Mouse (Mus musculus) midbrain, postnatal 0 days (tissue): ENCODE data around the gene Olfr893. TPM values are rescaled to one million over a fixed set of nuclear protein-coding genes. Genes with fewer than 3 reads are reported as not detected.
"Not testable (repeated sequence)": the region's sequence is repeated elsewhere in the genome, so short reads cannot be mapped to it uniquely, and the experiment has no call there.

ENCODE experiments used
- ATAC-seq: fragments of 200-750 bp; cut with Nextera tagmentation; 2 replicates; pipeline ENCODE4 v1.8.0; 2017; ENCODE audit warnings: moderate number of reproducible peaks, mild to moderate bottlenecking, moderate TSS enrichment, moderate library complexity; ENCODE audit not compliant: low FRiP score
- DNase-seq: peaks from one replicate; pipeline ENCODE4 v3.0.0-alpha.2; 2015; ENCODE audit warnings: low spot score
- H3K27ac ChIP-seq: fragments of 300-500 bp; sonication (generic); 2 replicates; pipeline ENCODE4 v1.5.1; 2014; ENCODE audit warnings: low read depth, mild to moderate bottlenecking, low read length, mixed read lengths
- H3K27me3 ChIP-seq: fragments of 300-500 bp; sonication (generic); 2 replicates; pipeline ENCODE4 v1.6.1; 2014; ENCODE audit warnings: low read length, control low read depth, mixed read lengths; ENCODE audit not compliant: insufficient read depth
- H3K36me3 ChIP-seq: fragments of 300-500 bp; sonication (generic); 2 replicates; pipeline ENCODE4 v1.6.1; 2014; ENCODE audit warnings: low read length, control low read depth, mixed read lengths; ENCODE audit not compliant: insufficient read depth
- H3K4me1 ChIP-seq: fragments of 300-500 bp; sonication (generic); 2 replicates; pipeline ENCODE4 v1.6.1; 2014; ENCODE audit warnings: mild to moderate bottlenecking, control low read depth, antibody characterized with exemption, low read length, mixed read lengths; ENCODE audit not compliant: insufficient read depth
- H3K4me2 ChIP-seq: fragments of 300-500 bp; sonication (generic); 2 replicates; pipeline ENCODE4 v1.6.1; 2014; ENCODE audit warnings: low read depth, mild to moderate bottlenecking, low read length, mixed read lengths; ENCODE audit not compliant: poor library complexity, severe bottlenecking
- H3K4me3 ChIP-seq: fragments of 300-500 bp; sonication (generic); 2 replicates; pipeline ENCODE4 v1.5.1; 2014; ENCODE audit warnings: low read depth, mild to moderate bottlenecking, low read length, moderate library complexity
- H3K9ac ChIP-seq: fragments of 300-500 bp; sonication (generic); replicated peaks from 2 replicates; pipeline ENCODE4 v1.6.1; 2014; ENCODE audit warnings: mild to moderate bottlenecking, low read length, moderate library complexity, mixed read lengths; ENCODE audit not compliant: poor library complexity, severe bottlenecking
- H3K9me3 ChIP-seq: fragments of 300-500 bp; sonication (generic); 2 replicates; pipeline ENCODE4 v1.6.1; 2016; ENCODE audit warnings: low read length, control low read depth
- CTCF ChIP-seq: IDR thresholded peaks from 2 replicates; pipeline ENCODE4 v1.5.1; 2016; ENCODE audit warnings: antibody characterized with exemption, mild to moderate bottlenecking
- WGBS: fragments of 180-500 bp; shearing (Covaris S2); extraction: QIAGEN DNeasy Blood & Tissue Kit; methylation state at CpG from one replicate; pipeline ENCODE4 v1.1.7; 2014; 5-methylcytosine and 5-hydroxymethylcytosine counted together
- polyA plus RNA-seq: library from polyadenylated mRNA; unstranded; fragments of >200 nt; fragmentation: Nextera tagmentation; extraction: Ambion mirVana; gene quantifications from 2 replicates; pipeline ENCODE4 v1.2.1, GENCODE M21; 2015
- total RNA-seq: library from RNA; depleted of rRNA; stranded (reverse); fragments of >200 nt; gene quantifications from 2 replicates; pipeline ENCODE4 v1.2.3, GENCODE M21; 2014; rRNA removed

Gene Olfr893
- total RNA-seq: not detected in 2 replicates
- polyA plus RNA-seq: not detected in 2 replicates

DNA sequence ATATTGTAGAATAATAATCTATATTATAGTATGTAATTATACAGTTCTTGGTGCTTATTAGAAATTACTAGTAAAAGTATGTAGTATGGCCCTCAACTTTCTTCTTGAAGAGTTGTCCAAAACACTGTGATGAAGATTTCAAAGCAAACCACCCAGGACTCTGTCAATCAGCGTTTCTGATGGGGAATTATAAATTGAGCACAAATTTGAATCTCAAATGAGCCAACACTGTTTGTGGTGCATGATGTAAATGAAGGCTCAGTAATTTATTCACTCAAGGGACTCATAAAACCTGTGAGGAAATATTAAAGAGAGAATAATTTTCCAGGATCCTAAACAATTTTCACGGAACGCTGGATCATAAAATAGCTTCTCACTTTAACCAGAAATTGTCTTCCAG is at the start of gene Olfr893:
Gene Olfr893, plus strand, starts transcription at position 301 of the 400 bp plus-strand sequence.
- no peaks in the 10 kb centered on the region for H3K27me3 ChIP-seq
- H3K9me3 ChIP-seq: no peaks in the 10 kb centered on the region
- no peak within 1 kb of the TSS for H3K4me2 ChIP-seq
- no peak for TF ChIP-seq CTCF
- no peaks in the 10 kb centered on the region for H3K4me1 ChIP-seq
- H3K9ac ChIP-seq: no peak within 1 kb of the TSS
- DNase-seq (no peak), ATAC-seq (no peak)
- H3K36me3 ChIP-seq: no peaks in the 10 kb centered on the region
- H3K27ac ChIP-seq: no peak within 1 kb of the TSS
- 73% methylated on average over 3 of the region's 3 CpGs for WGBS
- H3K4me3 ChIP-seq: no peak within 1 kb of the TSS

DNA sequence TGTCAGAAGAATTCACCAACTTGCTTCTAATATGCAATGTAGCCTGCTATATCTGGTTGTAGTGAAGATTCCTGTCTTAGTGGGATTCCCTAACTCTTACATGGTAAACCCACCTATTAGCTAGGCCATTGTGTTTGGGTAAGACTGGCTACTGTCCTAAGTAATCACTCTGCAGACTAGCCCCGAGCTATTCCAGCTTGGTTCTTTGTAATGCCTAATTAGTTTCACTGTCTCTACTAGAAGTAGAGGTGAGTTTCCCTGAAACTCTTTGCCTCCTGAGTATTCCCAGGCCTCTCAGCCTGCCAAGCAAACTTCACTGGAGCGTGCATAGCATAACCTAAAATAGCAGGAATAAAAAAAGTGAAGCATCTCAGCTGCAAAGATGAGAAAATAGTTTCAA is 39.8 kb upstream of the Olfr893 start:
- not testable (repeated sequence) for H3K27me3 ChIP-seq, H3K9me3 ChIP-seq, H3K36me3 ChIP-seq, ATAC-seq, DNase-seq, H3K9ac ChIP-seq, H3K4me3 ChIP-seq, H3K4me1 ChIP-seq, H3K4me2 ChIP-seq, H3K27ac ChIP-seq
- WGBS: 47% methylated on average over 2 of the region's 2 CpGs

DNA sequence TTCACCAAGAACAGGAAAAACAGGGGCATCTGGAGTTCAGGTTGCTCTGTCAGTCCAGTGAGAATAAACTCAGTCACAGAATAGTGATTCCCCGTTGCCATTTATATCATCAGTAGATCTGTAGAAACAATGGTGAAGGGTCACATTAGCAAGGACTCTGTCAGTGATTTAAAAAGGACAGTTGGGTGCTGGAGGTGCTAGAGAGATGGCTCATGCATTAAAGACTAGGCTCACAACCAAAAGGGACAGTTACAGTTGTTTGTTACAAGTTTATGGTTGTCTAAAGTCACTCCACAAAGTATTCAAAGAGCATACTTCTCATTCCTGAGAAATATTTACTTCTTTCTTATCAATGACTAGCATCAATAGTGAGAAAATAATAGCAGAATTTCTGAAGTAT is 27.4 kb upstream of the Olfr893 start, which contains the start of gene Olfr891:
Gene Olfr891, minus strand, starts transcription at position 101 of the 400 bp plus-strand sequence.
- DNase-seq (no peak), ATAC-seq (no peak)
- 81% methylated on average over 1 of the region's 1 CpGs for WGBS
- no peak within 1 kb of the TSS for H3K27ac ChIP-seq
- H3K9ac ChIP-seq: no peak within 1 kb of the TSS
- H3K36me3 ChIP-seq: no peaks in the 10 kb centered on the region
- H3K4me1 ChIP-seq: no peaks in the 10 kb centered on the region
- no peaks in the 10 kb centered on the region for H3K9me3 ChIP-seq
- no peak within 1 kb of the TSS for H3K4me2 ChIP-seq
- no peak within 1 kb of the TSS for H3K4me3 ChIP-seq
- TF ChIP-seq CTCF: no peak
- H3K27me3 ChIP-seq: no peaks in the 10 kb centered on the region

DNA sequence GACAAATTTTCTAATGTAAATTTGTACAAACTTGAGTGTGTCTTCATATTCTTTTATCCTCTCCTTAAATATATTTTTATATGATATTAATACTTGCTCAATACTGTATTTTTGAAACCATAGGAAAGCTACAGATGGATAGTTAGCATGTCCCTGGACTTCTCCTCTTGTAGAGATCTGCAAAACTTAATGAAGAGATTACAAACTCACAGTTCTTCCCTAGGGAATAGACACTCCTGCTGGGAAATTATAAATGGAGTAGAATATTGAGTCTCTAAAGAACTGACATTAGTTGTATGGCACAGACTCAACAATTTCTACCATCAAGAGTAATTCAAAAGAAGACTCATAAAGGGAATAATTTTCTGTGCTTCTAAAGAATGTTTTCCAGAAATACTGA is 9.6 kb downstream of the Olfr893 start, which contains the start of gene Olfr894:
Gene Olfr894, plus strand, starts transcription at position 301 of the 400 bp plus-strand sequence.
- Histone ChIP-seq H3K4me1 (no peaks in the 10 kb centered on the region), H3K4me2 (no peak within 1 kb of the TSS), H3K4me3 (no peak within 1 kb of the TSS), H3K36me3 (no peaks in the 10 kb centered on the region), H3K9ac (no peak within 1 kb of the TSS), H3K27ac (no peak within 1 kb of the TSS), H3K9me3 (no peaks in the 10 kb centered on the region), H3K27me3 (no peaks in the 10 kb centered on the region)
- DNase-seq (no peak), ATAC-seq (no peak)
- TF ChIP-seq CTCF: no peak

DNA sequence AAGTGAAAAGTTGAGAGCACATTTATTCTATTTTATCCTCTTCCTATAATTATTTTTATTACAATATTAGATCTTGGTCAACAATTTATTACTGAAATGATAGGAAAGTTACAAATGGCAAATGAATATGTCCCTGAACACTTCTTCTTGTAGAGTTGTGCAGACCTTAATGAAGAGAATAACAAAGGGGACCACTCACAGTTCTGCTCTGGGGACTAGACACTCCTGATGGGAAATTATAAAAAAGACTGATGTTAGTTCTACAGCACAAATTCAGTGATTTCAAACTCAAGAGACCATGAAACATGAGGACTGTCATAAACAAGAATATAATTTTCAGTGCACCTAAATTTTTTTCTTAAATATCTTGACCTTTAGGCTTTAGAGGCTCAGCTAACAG is 44.3 kb downstream of the Olfr893 start, which contains the start of gene Olfr143:
Gene Olfr143, plus strand, starts transcription at position 301 of the 400 bp plus-strand sequence.
- no peak within 1 kb of the TSS for H3K9ac ChIP-seq
- H3K36me3 ChIP-seq: no peaks in the 10 kb centered on the region
- ATAC-seq (no peak), DNase-seq (no peak)
- no peak within 1 kb of the TSS for H3K4me3 ChIP-seq
- no peak for TF ChIP-seq CTCF
- no peak within 1 kb of the TSS for H3K27ac ChIP-seq
- H3K4me1 ChIP-seq: no peaks in the 10 kb centered on the region
- H3K27me3 ChIP-seq: no peaks in the 10 kb centered on the region
- no peak within 1 kb of the TSS for H3K4me2 ChIP-seq
- no peaks in the 10 kb centered on the region for H3K9me3 ChIP-seq

Other genes starting within 250 kb of the Olfr893 start
- not detected in 2 replicates for gene Olfr881, start 216.5 kb upstream of the Olfr893 start, total RNA-seq
- gene Olfr881, start 216.5 kb upstream of the Olfr893 start, polyA plus RNA-seq: not detected in 2 replicates
- gene Olfr883, start 182.6 kb upstream of the Olfr893 start, total RNA-seq: not detected in 2 replicates
- not detected in 2 replicates for gene Olfr883, start 182.6 kb upstream of the Olfr893 start, polyA plus RNA-seq
- gene Olfr884, start 161.8 kb upstream of the Olfr893 start, total RNA-seq: not detected in 2 replicates
- not detected in 2 replicates for gene Olfr884, start 161.8 kb upstream of the Olfr893 start, polyA plus RNA-seq
- gene Olfr885, start 147.0 kb upstream of the Olfr893 start, total RNA-seq: not detected in 2 replicates
- gene Olfr885, start 147.0 kb upstream of the Olfr893 start, polyA plus RNA-seq: not detected in 2 replicates
- not detected in 2 replicates for gene Olfr887, start 124.3 kb upstream of the Olfr893 start, total RNA-seq
- not detected in 2 replicates for gene Olfr887, start 124.3 kb upstream of the Olfr893 start, polyA plus RNA-seq
- gene Olfr888, start 100.2 kb upstream of the Olfr893 start, total RNA-seq: not detected in 2 replicates
- gene Olfr888, start 100.2 kb upstream of the Olfr893 start, polyA plus RNA-seq: not detected in 2 replicates
- gene Olfr889, start 93.2 kb upstream of the Olfr893 start, total RNA-seq: not detected in 2 replicates
- gene Olfr889, start 93.2 kb upstream of the Olfr893 start, polyA plus RNA-seq: 0.04 TPM in 1 of 2 replicates, not detected in the other
- gene Olfr890, start 65.8 kb upstream of the Olfr893 start, total RNA-seq: not detected in 2 replicates
- not detected in 2 replicates for gene Olfr890, start 65.8 kb upstream of the Olfr893 start, polyA plus RNA-seq
- not detected in 2 replicates for gene Olfr891, start 27.5 kb upstream of the Olfr893 start, total RNA-seq
- gene Olfr891, start 27.5 kb upstream of the Olfr893 start, polyA plus RNA-seq: not detected in 2 replicates
- gene Olfr894, start 9.7 kb downstream of the Olfr893 start, total RNA-seq: not detected in 2 replicates
- not detected in 2 replicates for gene Olfr894, start 9.7 kb downstream of the Olfr893 start, polyA plus RNA-seq
- gene Olfr143, start 44.4 kb downstream of the Olfr893 start, total RNA-seq: not detected in 2 replicates
- not detected in 2 replicates for gene Olfr143, start 44.4 kb downstream of the Olfr893 start, polyA plus RNA-seq
- not detected in 2 replicates for gene Olfr895, start 59.5 kb downstream of the Olfr893 start, total RNA-seq
- gene Olfr895, start 59.5 kb downstream of the Olfr893 start, polyA plus RNA-seq: not detected in 2 replicates
- gene Olfr896-ps1, start 82.7 kb downstream of the Olfr893 start, total RNA-seq: not detected in 2 replicates
- not detected in 2 replicates for gene Olfr896-ps1, start 82.7 kb downstream of the Olfr893 start, polyA plus RNA-seq
- gene Olfr25, start 120.7 kb downstream of the Olfr893 start, total RNA-seq: not detected in 2 replicates
- gene Olfr25, start 120.7 kb downstream of the Olfr893 start, polyA plus RNA-seq: not detected in 2 replicates
- gene Olfr898, start 140.0 kb downstream of the Olfr893 start, total RNA-seq: not detected in 2 replicates
- gene Olfr898, start 140.0 kb downstream of the Olfr893 start, polyA plus RNA-seq: not detected in 2 replicates
- gene Olfr250, start 158.5 kb downstream of the Olfr893 start, total RNA-seq: not detected in 2 replicates
- not detected in 2 replicates for gene Olfr250, start 158.5 kb downstream of the Olfr893 start, polyA plus RNA-seq
- gene Olfr251, start 168.7 kb downstream of the Olfr893 start, total RNA-seq: not detected in 2 replicates
- gene Olfr251, start 168.7 kb downstream of the Olfr893 start, polyA plus RNA-seq: not detected in 2 replicates
- not detected in 2 replicates for gene Olfr147, start 193.3 kb downstream of the Olfr893 start, total RNA-seq
- gene Olfr147, start 193.3 kb downstream of the Olfr893 start, polyA plus RNA-seq: not detected in 2 replicates
- gene Olfr901, start 221.1 kb downstream of the Olfr893 start, total RNA-seq: not detected in 2 replicates
- not detected in 2 replicates for gene Olfr901, start 221.1 kb downstream of the Olfr893 start, polyA plus RNA-seq
- gene Olfr902, start 239.3 kb downstream of the Olfr893 start, total RNA-seq: not detected in 2 replicates
- gene Olfr902, start 239.3 kb downstream of the Olfr893 start, polyA plus RNA-seq: not detected in 2 replicates